Mouse (Mus musculus): ENCODE measurements around the gene Elmo1.

GRCm38 (mm10) chr13:20472891-20473539, 382.6 kb downstream of the Elmo1 start:
- no peak for TF ChIP-seq USF1 (IDR thresholded peaks at IDR 0.05; ENCODE audit: low read depth)
- TF ChIP-seq POLR2A (IDR thresholded peaks at IDR 0.05; ENCODE audit: insufficient read length, low read depth) = no peak
- no peak for TF ChIP-seq E2F4 (IDR thresholded peaks at IDR 0.05; ENCODE audit: insufficient read depth)
- no peak for TF ChIP-seq MYOD1 (IDR thresholded peaks at IDR 0.05; ENCODE audit: control insufficient read depth in 1 of 3, insufficient read length in 2 of 3, low read depth in 2 of 3)
- no peak for TF ChIP-seq TCF12 (IDR thresholded peaks at IDR 0.05; ENCODE audit: insufficient read depth, poor library complexity, severe bottlenecking)
- no peak for TF ChIP-seq MAX (IDR thresholded peaks at IDR 0.05; ENCODE audit: low read depth)
- no peak for TF ChIP-seq MYOG (IDR thresholded peaks at IDR 0.05; ENCODE audit: control insufficient read depth in 1 of 3, insufficient read depth in 1 of 3, insufficient read length in 2 of 3, low read depth in 2 of 3)
- TF ChIP-seq REST (IDR thresholded peaks at IDR 0.05; ENCODE audit: insufficient read depth, insufficient read length) = no peak
